Mouse (Mus musculus): ENCODE results near the gene Ccdc190.

DNA sequence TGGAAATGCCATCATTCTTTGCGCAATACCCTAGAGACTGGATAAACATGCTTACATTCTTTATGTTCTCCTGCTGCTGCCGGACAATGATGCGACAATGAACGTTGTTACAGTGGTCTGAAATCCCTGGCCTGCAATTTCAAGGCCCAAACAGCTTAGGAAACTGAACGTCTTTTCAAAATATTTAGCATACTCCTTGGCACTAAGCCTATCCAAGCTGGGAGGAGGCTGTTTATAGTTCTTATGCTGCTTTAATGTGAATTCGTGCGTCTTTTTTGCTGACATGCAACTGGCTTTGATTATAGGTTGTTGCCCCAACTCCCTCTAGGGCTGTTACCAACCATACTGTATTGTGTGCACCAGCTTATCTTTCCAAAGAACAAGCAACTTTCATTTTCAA is 20.4 kb downstream of the Ccdc190 start:
- TF ChIP-seq POLR2A (IDR thresholded peaks at IDR 0.05; ENCODE audit: borderline replicate concordance, insufficient read depth, low read length) (no peak), CTCF (IDR thresholded peaks at IDR 0.05; ENCODE audit: borderline replicate concordance, insufficient read depth, low read depth, low read length) (no peak)

Data from cerebellum, adult 2 months (tissue).